Mouse (Mus musculus) heart, adult 9 months (tissue): ENCODE data around the gene Iqsec1.

Experiments used
- DNase-seq, 2 experiments: peaks; one replicate each; pipeline ENCODE4 v3.0.0; 2022; ENCODE audit warnings: low spot score in 2 of 2

Iqsec1 gene

GRCm38 (mm10) chr6:90889356-90890285 lies 98.9 kb downstream of the Iqsec1 start:
- no peak for DNase-seq

- DNase-seq: peak in 1 of 2 experiments; percentile 3
Observed at GRCm38 (mm10) chr6:90887024-90887775, 101.3 kb downstream of the Iqsec1 start.

- no peak for DNase-seq
Observed at GRCm38 (mm10) chr6:90885626-90886025, 102.9 kb downstream of the Iqsec1 start.

- DNase-seq: no peak
Observed at GRCm38 (mm10) chr6:90884631-90885030, 103.9 kb downstream of the Iqsec1 start.

GRCm38 (mm10) chr6:90880975-90881374 lies 107.5 kb downstream of the Iqsec1 start:
- DNase-seq: no peak

GRCm38 (mm10) chr6:90880404-90880803 lies 108.1 kb downstream of the Iqsec1 start:
- no peak for DNase-seq

- no peak for DNase-seq
Observed at GRCm38 (mm10) chr6:90871581-90871980, 116.9 kb downstream of the Iqsec1 start.

- DNase-seq: no peak
Observed at GRCm38 (mm10) chr6:90868033-90868432, 120.5 kb downstream of the Iqsec1 start.

- DNase-seq: no peak
Observed at GRCm38 (mm10) chr6:90861370-90861769, 127.1 kb downstream of the Iqsec1 start.

GRCm38 (mm10) chr6:90857844-90858243 lies 130.6 kb downstream of the Iqsec1 start:
- DNase-seq: no peak

- no peak for DNase-seq
Observed at GRCm38 (mm10) chr6:90852360-90852759, 136.1 kb downstream of the Iqsec1 start.

GRCm38 (mm10) chr6:90848068-90848467 lies 140.4 kb downstream of the Iqsec1 start:
- no peak for DNase-seq

GRCm38 (mm10) chr6:90847523-90847922 lies 141.0 kb downstream of the Iqsec1 start:
- no peak for DNase-seq

GRCm38 (mm10) chr6:90839972-90840371 lies 148.5 kb downstream of the Iqsec1 start:
- no peak for DNase-seq

GRCm38 (mm10) chr6:90836749-90837148 lies 151.7 kb downstream of the Iqsec1 start:
- no peak for DNase-seq

GRCm38 (mm10) chr6:90829536-90829935 lies 158.9 kb downstream of the Iqsec1 start:
- no peak for DNase-seq

- no peak for DNase-seq
Observed at GRCm38 (mm10) chr6:90825063-90825462, 163.4 kb downstream of the Iqsec1 start.

GRCm38 (mm10) chr6:90823322-90823721 lies 165.2 kb downstream of the Iqsec1 start:
- DNase-seq: no peak

- DNase-seq: no peak
Observed at GRCm38 (mm10) chr6:90821916-90822602, 166.4 kb downstream of the Iqsec1 start.

GRCm38 (mm10) chr6:90819880-90820279 lies 168.6 kb downstream of the Iqsec1 start:
- no peak for DNase-seq

- DNase-seq: peak in 1 of 2 experiments; percentile 47
Observed at GRCm38 (mm10) chr6:90818956-90819355, 169.5 kb downstream of the Iqsec1 start.

- no peak for DNase-seq
Observed at GRCm38 (mm10) chr6:90816551-90816950, 171.9 kb downstream of the Iqsec1 start.
